Mouse (Mus musculus): ENCODE measurements around the gene Prss48. TPM values are rescaled to one million over a fixed set of nuclear protein-coding genes. Genes with fewer than 3 reads are reported as not detected.

The Prss48 gene
- not detected in 2 replicates for polyA plus RNA-seq (2016; fragmentation: Nextera tagmentation; extraction: Ambion mirVana)

- Histone ChIP-seq H3K9ac (no peak within 1 kb of the TSS), H3K4me3 (replicated peaks) (no peak within 1 kb of the TSS), H3K27ac (no peak within 1 kb of the TSS), H3K27me3 (no peaks in the 10 kb centered on the region), H3K9me3 (0 out of 2 replicates have a peak, but pooled peaks cover 3% of the 10 kb centered on the region), H3K36me3 (replicated peaks) (no peaks in the 10 kb centered on the region), H3K4me1 (no peaks in the 10 kb centered on the region), H3K4me2 (no peak within 1 kb of the TSS)
- no peak for ATAC-seq (ENCODE audit: low FRiP score)
- WGBS = 84% methylated on average over 17 of the region's 17 CpGs
Observed at GRCm38 (mm10) chr3:86002423-86002822, at the start of gene Prss48. Gene Prss48 (minus strand): TSS chr3:86002491.

- H3K27ac ChIP-seq = no peak overlapping the region
- H3K36me3 ChIP-seq (replicated peaks) = no peaks in the 10 kb centered on the region
- 66% methylated on average over 2 of the region's 2 CpGs for WGBS
- no peak overlapping the region for H3K9ac ChIP-seq
- H3K27me3 ChIP-seq = no peaks in the 10 kb centered on the region
- ATAC-seq (ENCODE audit: low FRiP score) = no peak
- no peak overlapping the region for H3K4me3 ChIP-seq (replicated peaks)
- no peaks in the 10 kb centered on the region for H3K4me1 ChIP-seq
- H3K9me3 ChIP-seq = no peaks in the 10 kb centered on the region
- H3K4me2 ChIP-seq = no peak overlapping the region
Observed at GRCm38 (mm10) chr3:86049041-86049440, 46.8 kb upstream of the Prss48 start.

GRCm38 (mm10) chr3:86047686-86048408, 45.6 kb upstream of the Prss48 start:
- H3K4me2 ChIP-seq = no peak overlapping the region
- 93% methylated on average over 9 of the region's 9 CpGs for WGBS
- no peak overlapping the region for H3K9ac ChIP-seq
- no peak for ATAC-seq (ENCODE audit: low FRiP score)
- no peak overlapping the region for H3K27ac ChIP-seq
- H3K9me3 ChIP-seq = 0 out of 2 replicates have a peak, but pooled peaks cover 4% of the 10 kb centered on the region
- no peaks in the 10 kb centered on the region for H3K4me1 ChIP-seq
- H3K36me3 ChIP-seq (replicated peaks) = no peaks in the 10 kb centered on the region
- no peaks in the 10 kb centered on the region for H3K27me3 ChIP-seq
- no peak overlapping the region for H3K4me3 ChIP-seq (replicated peaks)

GRCm38 (mm10) chr3:86040286-86041201, 38.3 kb upstream of the Prss48 start:
- H3K27ac ChIP-seq = no peak overlapping the region
- no peaks in the 10 kb centered on the region for H3K27me3 ChIP-seq
- H3K4me1 ChIP-seq = peaks cover 9% of the 10 kb centered on the region; the same call in 1 of the 2 replicates
- no peak overlapping the region for H3K4me3 ChIP-seq (replicated peaks)
- H3K9ac ChIP-seq = no peak overlapping the region
- 71% methylated on average over 14 of the region's 14 CpGs for WGBS
- no peak overlapping the region for H3K4me2 ChIP-seq
- no peak for ATAC-seq (ENCODE audit: low FRiP score)
- H3K9me3 ChIP-seq = 0 out of 2 replicates have a peak, but pooled peaks cover 4% of the 10 kb centered on the region
- no peaks in the 10 kb centered on the region for H3K36me3 ChIP-seq (replicated peaks)

- H3K27ac ChIP-seq = no peak overlapping the region
- H3K9me3 ChIP-seq = 0 out of 2 replicates have a peak, but pooled peaks cover 4% of the 10 kb centered on the region
- H3K4me3 ChIP-seq (replicated peaks) = no peak overlapping the region
- H3K4me1 ChIP-seq = peaks cover 12% of the 10 kb centered on the region; the same call in 1 of the 2 replicates
- H3K27me3 ChIP-seq = no peaks in the 10 kb centered on the region
- 50% methylated on average over 3 of the region's 3 CpGs for WGBS
- H3K4me2 ChIP-seq = no peak overlapping the region
- no peak overlapping the region for H3K9ac ChIP-seq
- H3K36me3 ChIP-seq (replicated peaks) = no peaks in the 10 kb centered on the region
- no peak for ATAC-seq (ENCODE audit: low FRiP score)
Observed at GRCm38 (mm10) chr3:86038648-86039047, 36.4 kb upstream of the Prss48 start.

- H3K27me3 ChIP-seq = no peaks in the 10 kb centered on the region
- no peaks in the 10 kb centered on the region for H3K36me3 ChIP-seq (replicated peaks)
- H3K9me3 ChIP-seq = 0 out of 2 replicates have a peak, but pooled peaks cover under 1% of the 10 kb centered on the region
- H3K4me1 ChIP-seq = peaks cover 12% of the 10 kb centered on the region; the same call in 1 of the 2 replicates
- no peak overlapping the region for H3K4me3 ChIP-seq (replicated peaks)
- WGBS = 93% methylated on average over 9 of the region's 9 CpGs
- H3K9ac ChIP-seq = no peak overlapping the region
- no peak overlapping the region for H3K4me2 ChIP-seq
- no peak for ATAC-seq (ENCODE audit: low FRiP score)
- no peak overlapping the region for H3K27ac ChIP-seq
Observed at GRCm38 (mm10) chr3:86037926-86038484, 35.7 kb upstream of the Prss48 start.

- H3K4me1 ChIP-seq = 0 out of 2 replicates have a peak, but pooled peaks cover 3% of the 10 kb centered on the region
- WGBS = 89% methylated on average over 9 of the region's 9 CpGs
Observed at GRCm38 (mm10) chr3:86033455-86034090, 31.3 kb upstream of the Prss48 start.

GRCm38 (mm10) chr3:86030566-86030965, 28.3 kb upstream of the Prss48 start:
- no peak for ATAC-seq (ENCODE audit: low FRiP score)
- Histone ChIP-seq H3K9ac (no peak overlapping the region), H3K27me3 (no peaks in the 10 kb centered on the region), H3K4me2 (no peak overlapping the region), H3K4me1 (0 out of 2 replicates have a peak, but pooled peaks cover 3% of the 10 kb centered on the region), H3K36me3 (replicated peaks) (no peaks in the 10 kb centered on the region), H3K27ac (no peak overlapping the region), H3K4me3 (replicated peaks) (no peak overlapping the region), H3K9me3 (no peaks in the 10 kb centered on the region)
- WGBS = 87% methylated on average over 4 of the region's 4 CpGs

More at GRCm38 (mm10) chr3:86033455-86034090, 31.3 kb upstream of the Prss48 start:
- Histone ChIP-seq H3K9me3 (no peaks in the 10 kb centered on the region), H3K4me3 (replicated peaks) (no peak overlapping the region), H3K27me3 (no peaks in the 10 kb centered on the region), H3K27ac (no peak overlapping the region), H3K9ac (no peak overlapping the region), H3K36me3 (replicated peaks) (no peaks in the 10 kb centered on the region), H3K4me2 (no peak overlapping the region)
- ATAC-seq (ENCODE audit: low FRiP score) = no peak

GRCm38 (mm10) chr3:86028658-86029375, 26.5 kb upstream of the Prss48 start:
- no peak for ATAC-seq (ENCODE audit: low FRiP score)
- Histone ChIP-seq H3K27ac (no peak overlapping the region), H3K27me3 (no peaks in the 10 kb centered on the region), H3K36me3 (replicated peaks) (no peaks in the 10 kb centered on the region), H3K4me3 (replicated peaks) (no peak overlapping the region), H3K4me2 (no peak overlapping the region), H3K9me3 (no peaks in the 10 kb centered on the region), H3K4me1 (no peaks in the 10 kb centered on the region), H3K9ac (no peak overlapping the region)
- WGBS = 91% methylated on average over 15 of the region's 15 CpGs

GRCm38 (mm10) chr3:86025341-86026137, 23.2 kb upstream of the Prss48 start:
- no peaks in the 10 kb centered on the region for H3K4me1 ChIP-seq
- WGBS = 95% methylated on average over 20 of the region's 20 CpGs
- no peak overlapping the region for H3K27ac ChIP-seq
- ATAC-seq (ENCODE audit: low FRiP score) = no peak
- no peak overlapping the region for H3K4me3 ChIP-seq (replicated peaks)
- no peak overlapping the region for H3K9ac ChIP-seq
- no peaks in the 10 kb centered on the region for H3K9me3 ChIP-seq
- H3K27me3 ChIP-seq = no peaks in the 10 kb centered on the region
- H3K4me2 ChIP-seq = no peak overlapping the region
- H3K36me3 ChIP-seq (replicated peaks) = no peaks in the 10 kb centered on the region
